Mouse (Mus musculus) liver, postnatal 0 days (tissue): Measurements from ENCODE around the gene Edc4. TPM values are rescaled to one million over a fixed set of nuclear protein-coding genes. Genes with fewer than 3 reads are reported as not detected.

Source experiments
- ATAC-seq: fragments of 200-750 bp; cut with Nextera tagmentation; 2 replicates; pipeline ENCODE4 v1.8.0; 2017; ENCODE audit warnings: mild to moderate bottlenecking, moderate library complexity
- DNase-seq: peaks from one replicate; pipeline ENCODE4 v3.0.0-alpha.2; 2016
- H3K27ac ChIP-seq: fragments of 300-500 bp; sonication (generic); 2 replicates; pipeline ENCODE4 v1.5.1; 2014; ENCODE audit warnings: antibody characterized with exemption, moderate library complexity, mild to moderate bottlenecking, low read depth
- H3K27me3 ChIP-seq: fragments of 300-500 bp; sonication (generic); 2 replicates; pipeline ENCODE4 v1.6.1; 2014; ENCODE audit warnings: low read length, control low read depth, mixed read lengths; ENCODE audit not compliant: insufficient read depth
- H3K36me3 ChIP-seq: fragments of 300-500 bp; sonication (generic); replicated peaks from 2 replicates; pipeline ENCODE4 v1.6.1; 2014; ENCODE audit warnings: mild to moderate bottlenecking, control low read depth, low read length, moderate library complexity, mixed read lengths; ENCODE audit not compliant: insufficient read depth
- H3K4me1 ChIP-seq: fragments of 300-500 bp; sonication (generic); 2 replicates; pipeline ENCODE4 v1.6.1; 2014; ENCODE audit warnings: antibody characterized with exemption, mild to moderate bottlenecking, control low read depth; ENCODE audit not compliant: insufficient read depth
- H3K4me2 ChIP-seq: fragments of 300-500 bp; sonication (generic); 2 replicates; pipeline ENCODE4 v1.6.1; 2014; ENCODE audit warnings: low read depth, mild to moderate bottlenecking, low read length, moderate library complexity, mixed read lengths
- H3K4me3 ChIP-seq: fragments of 300-500 bp; sonication (generic); 2 replicates; pipeline ENCODE4 v1.5.1; 2014; ENCODE audit warnings: low read depth, low read length
- H3K9ac ChIP-seq: fragments of 300-500 bp; sonication (generic); replicated peaks from 2 replicates; pipeline ENCODE4 v1.6.1; 2014; ENCODE audit warnings: mild to moderate bottlenecking, moderate library complexity
- H3K9me3 ChIP-seq: fragments of 300-500 bp; sonication (generic); 2 replicates; pipeline ENCODE4 v1.6.1; 2016; ENCODE audit warnings: mild to moderate bottlenecking, control low read depth, low read length, mixed read lengths
- CTCF ChIP-seq: sonication (generic); IDR thresholded peaks from 2 replicates; pipeline ENCODE4 v1.5.1; 2016; ENCODE audit warnings: antibody characterized with exemption, low read depth
- EP300 ChIP-seq: IDR thresholded peaks from 2 replicates; pipeline ENCODE4 v1.6.1; 2016; ENCODE audit warnings: antibody characterized with exemption, low read depth, mild to moderate bottlenecking
- WGBS: fragments of 180-500 bp; shearing (Covaris S2); extraction: QIAGEN DNeasy Blood & Tissue Kit; methylation state at CpG from one replicate; pipeline ENCODE4 v1.1.7; 2014; ENCODE audit not compliant: insufficient replicate concordance; 5-methylcytosine and 5-hydroxymethylcytosine counted together
- polyA plus RNA-seq: library from polyadenylated mRNA; unstranded; fragments of >200 nt; fragmentation: Nextera tagmentation; extraction: Ambion mirVana; gene quantifications from 2 replicates; pipeline ENCODE4 v1.2.1, GENCODE M21; 2015

Edc4 gene
- polyA plus RNA-seq, 1 experiment from 2014 or later = 7.2 TPM

DNA sequence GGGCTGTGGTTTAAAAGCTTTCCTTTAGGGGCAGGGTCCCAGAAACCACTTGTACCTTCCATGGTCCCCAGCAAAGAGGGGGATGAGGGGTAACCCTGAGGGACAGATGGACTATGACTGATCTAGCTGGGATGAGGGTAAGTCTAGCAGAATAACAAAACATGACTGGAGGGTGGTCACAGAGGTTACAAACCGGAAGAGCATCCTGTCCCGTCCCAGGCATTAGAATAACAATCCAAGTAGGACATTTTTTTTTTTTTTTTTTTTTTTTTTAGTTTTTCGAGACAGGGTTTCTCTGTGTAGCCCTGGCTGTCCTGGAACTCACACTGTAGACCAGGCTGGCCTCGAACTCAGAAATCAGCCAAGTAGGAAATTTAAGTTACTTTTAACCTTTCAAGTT lies 30.7 kb upstream of the Edc4 start:
- TF ChIP-seq CTCF (no peak), EP300 (no peak)
- Histone ChIP-seq H3K4me3 (no peak overlapping the region), H3K9me3 (no peaks in the 10 kb centered on the region), H3K4me1 (peaks cover 9% of the 10 kb centered on the region), H3K27me3 (no peaks in the 10 kb centered on the region), H3K4me2 (peak overlapping the region; percentile 65; the same call in 1 of the 2 replicates), H3K27ac (no peak overlapping the region), H3K36me3 (peaks cover 34% of the 10 kb centered on the region), H3K9ac (no peak overlapping the region)
- ATAC-seq = no peak
- 86% methylated on average over 4 of the region's 4 CpGs for WGBS
- no peak for DNase-seq

- TF ChIP-seq EP300 (no peak), CTCF (no peak)
- H3K27me3 ChIP-seq = no peaks in the 10 kb centered on the region
- no peak overlapping the region for H3K27ac ChIP-seq
- no peak overlapping the region for H3K9ac ChIP-seq
- peak overlapping the region; percentile 31 for H3K4me3 ChIP-seq
- no peaks in the 10 kb centered on the region for H3K9me3 ChIP-seq
- 65% methylated on average over 7 of the region's 7 CpGs for WGBS
- DNase-seq (no peak), ATAC-seq (no peak)
- H3K4me1 ChIP-seq = peaks cover 9% of the 10 kb centered on the region
- peak overlapping the region; percentile 65 for H3K4me2 ChIP-seq
- peaks cover 30% of the 10 kb centered on the region for H3K36me3 ChIP-seq
Measured at GRCm38 (mm10) chr8:105850611-105851010, 30.1 kb upstream of the Edc4 start.

DNA sequence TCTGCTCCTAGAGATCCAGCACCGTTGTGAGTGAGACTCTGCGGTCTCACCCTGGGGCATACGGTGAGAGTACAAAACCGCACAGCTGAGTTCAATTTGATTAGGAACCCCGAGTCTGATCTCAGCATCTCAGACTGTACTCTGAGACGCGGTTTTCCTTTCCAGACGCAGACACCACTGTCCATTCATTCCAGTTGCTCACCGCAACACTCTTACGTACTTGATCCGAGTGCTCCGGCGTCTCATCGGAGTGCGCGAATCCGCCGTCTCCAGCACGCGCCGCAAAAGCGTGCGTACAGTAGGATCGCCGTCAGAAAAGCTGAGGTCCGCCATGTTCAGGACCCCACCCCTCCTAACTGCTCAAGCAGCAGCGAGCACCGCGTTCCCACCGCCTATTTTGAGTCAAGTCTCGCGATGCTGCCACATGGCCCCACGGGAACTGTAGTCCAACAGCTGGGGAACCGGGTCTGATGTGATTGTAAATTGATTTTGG lies 29.0 kb upstream of the Edc4 start:
- Histone ChIP-seq H3K9me3 (no peaks in the 10 kb centered on the region), H3K4me1 (peaks cover 19% of the 10 kb centered on the region), H3K36me3 (peaks cover 20% of the 10 kb centered on the region), H3K4me3 (peak overlapping the region; percentile 92), H3K4me2 (peak overlapping the region; percentile 96), H3K27ac (peak overlapping the region; percentile 88), H3K9ac (peak overlapping the region; percentile 90), H3K27me3 (no peaks in the 10 kb centered on the region)
- ATAC-seq (peak; percentile 72), DNase-seq (peak; percentile 91)
- TF ChIP-seq CTCF = no peak
- peak; percentile 66 for TF ChIP-seq EP300
- under 1% methylated on average over 34 of the region's 34 CpGs for WGBS

- Histone ChIP-seq H3K4me3 (peak overlapping the region; percentile 92), H3K9me3 (no peaks in the 10 kb centered on the region), H3K4me1 (peaks cover 24% of the 10 kb centered on the region), H3K36me3 (peaks cover 15% of the 10 kb centered on the region), H3K4me2 (peak overlapping the region; percentile 96), H3K9ac (peak overlapping the region; percentile 90; the same call in 1 of the 2 replicates), H3K27ac (no peak overlapping the region), H3K27me3 (no peaks in the 10 kb centered on the region)
- TF ChIP-seq CTCF (no peak), EP300 (no peak)
- no peak for DNase-seq
- ATAC-seq = no peak
- 74% methylated on average over 12 of the region's 12 CpGs for WGBS
Measured at GRCm38 (mm10) chr8:105852146-105852729, 28.4 kb upstream of the Edc4 start.

DNA sequence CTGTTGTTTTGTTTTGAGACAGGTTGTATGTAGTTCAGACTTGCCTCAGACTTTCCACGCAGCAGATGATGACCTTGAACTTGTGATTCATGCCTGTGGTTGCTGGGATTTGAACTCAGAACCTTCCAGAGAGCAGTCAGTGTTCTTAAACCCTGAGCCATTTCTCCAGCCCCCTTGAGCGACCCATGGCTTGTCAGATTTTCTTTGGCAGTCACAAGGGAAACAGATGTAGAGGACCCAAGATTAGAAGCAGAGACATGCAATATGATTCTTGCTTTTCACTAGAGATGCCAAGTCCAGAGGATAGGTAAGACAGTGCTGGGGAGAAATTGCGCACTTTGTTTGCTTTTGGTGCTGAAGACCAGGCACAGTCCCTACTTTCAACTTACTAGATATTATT lies 27.5 kb upstream of the Edc4 start, which contains the start of gene Cenpt:
Gene Cenpt (minus strand): TSS at position 101 of the 400 bp plus-strand sequence.
- H3K9ac ChIP-seq = no peak within 1 kb of the TSS
- H3K4me1 ChIP-seq = peaks cover 32% of the 10 kb centered on the region
- peak within 1 kb of the TSS; percentile 96; the same call in 1 of the 2 replicates for H3K4me2 ChIP-seq
- H3K27me3 ChIP-seq = no peaks in the 10 kb centered on the region
- ATAC-seq (no peak), DNase-seq (no peak)
- no peak within 1 kb of the TSS for H3K27ac ChIP-seq
- 81% methylated on average over 3 of the region's 3 CpGs for WGBS
- H3K9me3 ChIP-seq = no peaks in the 10 kb centered on the region
- TF ChIP-seq CTCF (no peak), EP300 (no peak)
- H3K4me3 ChIP-seq = peak within 1 kb of the TSS; percentile 92
- peaks cover 10% of the 10 kb centered on the region for H3K36me3 ChIP-seq

DNA sequence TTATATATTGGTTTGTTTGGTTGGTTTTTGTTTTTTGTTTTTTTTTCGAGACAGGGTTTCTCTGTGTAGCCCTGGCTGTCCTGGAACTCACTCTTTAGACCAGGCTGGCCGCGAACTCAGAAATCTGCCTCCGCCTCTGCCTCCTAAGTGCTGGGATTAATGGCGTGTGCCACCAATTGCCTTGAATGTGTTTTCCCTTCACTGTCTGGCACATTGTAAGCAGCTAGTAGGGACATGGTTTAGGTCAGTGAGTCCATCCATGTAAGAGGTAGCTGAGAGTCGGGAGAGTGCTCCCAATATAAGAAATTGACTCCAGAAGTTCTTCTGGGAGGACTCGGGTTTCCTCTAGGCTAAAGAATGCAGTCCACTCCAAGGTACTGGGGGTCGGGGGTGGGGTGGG lies 26.4 kb upstream of the Edc4 start:
- peak overlapping the region; percentile 100 for H3K4me2 ChIP-seq
- ATAC-seq = no peak
- WGBS = 31% methylated on average over 8 of the region's 8 CpGs
- H3K36me3 ChIP-seq = peaks cover under 1% of the 10 kb centered on the region; the same call in 1 of the 2 replicates
- H3K9me3 ChIP-seq = no peaks in the 10 kb centered on the region
- TF ChIP-seq CTCF (no peak), EP300 (no peak)
- no peak for DNase-seq
- peak overlapping the region; percentile 76 for H3K4me3 ChIP-seq
- H3K27ac ChIP-seq = no peak overlapping the region; the same call in 1 of the 2 replicates
- no peaks in the 10 kb centered on the region for H3K27me3 ChIP-seq
- H3K9ac ChIP-seq = peak overlapping the region; percentile 82
- peaks cover 42% of the 10 kb centered on the region for H3K4me1 ChIP-seq
